Mouse (Mus musculus): ENCODE data around the gene Cdkal1. TPM values are rescaled to one million over a fixed set of nuclear protein-coding genes. Genes with fewer than 3 reads are reported as not detected.

Gene Cdkal1
- total RNA-seq, 2 experiments from 2014 or later = 25.0 to 28.2 TPM

DNA sequence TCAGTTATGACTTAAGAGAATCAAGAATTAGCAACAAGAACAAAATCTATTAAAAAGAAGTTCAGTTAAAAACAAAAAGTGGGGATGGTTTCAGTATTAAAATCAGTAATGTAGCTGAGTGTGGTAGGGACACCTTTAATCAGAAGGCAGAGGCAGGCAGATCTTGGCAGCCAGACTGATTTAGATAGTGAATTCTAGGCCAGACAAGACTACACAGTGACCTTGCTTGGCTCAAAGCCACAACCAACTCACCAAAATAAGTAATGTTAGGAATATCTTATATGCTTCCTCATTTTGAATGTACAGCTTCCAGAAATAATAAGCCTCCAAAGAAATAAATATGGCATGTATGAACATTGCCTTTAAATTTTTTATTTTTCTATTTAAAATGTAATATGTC lies 301.7 kb downstream of the Cdkal1 start:
- no peak for DNase-seq
- intact Hi-C loops (cut with DNase I; ENCODE audit: low total_unique reads) = no loop called here

DNA sequence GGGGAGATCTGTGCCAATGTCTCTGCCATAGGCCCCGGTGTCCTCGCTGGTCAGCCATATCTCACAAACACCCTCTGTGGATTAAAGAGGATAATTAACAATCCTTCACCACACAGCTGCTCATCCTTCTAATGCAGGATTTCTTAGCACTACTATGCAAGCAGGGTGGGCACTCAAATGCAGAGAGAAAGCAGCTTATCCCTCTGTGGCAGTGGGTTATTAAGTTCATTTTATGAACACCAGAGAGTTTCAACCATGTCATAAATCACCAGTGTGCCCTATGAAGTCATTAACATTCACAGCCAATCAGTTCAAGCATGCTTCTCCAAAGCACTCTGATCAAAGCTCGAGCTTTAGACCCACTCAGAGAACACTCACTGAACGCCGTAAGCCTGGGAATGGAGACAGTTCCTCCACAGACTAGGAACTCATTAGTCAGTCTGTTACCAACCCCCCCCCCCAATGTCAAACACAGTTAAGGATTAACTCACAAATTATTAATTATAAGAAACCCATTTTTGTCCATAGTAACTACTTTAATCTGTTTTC lies 303.1 kb downstream of the Cdkal1 start:
- DNase-seq = no peak
- intact Hi-C loops (cut with DNase I; ENCODE audit: low total_unique reads) = no loop called here

DNA sequence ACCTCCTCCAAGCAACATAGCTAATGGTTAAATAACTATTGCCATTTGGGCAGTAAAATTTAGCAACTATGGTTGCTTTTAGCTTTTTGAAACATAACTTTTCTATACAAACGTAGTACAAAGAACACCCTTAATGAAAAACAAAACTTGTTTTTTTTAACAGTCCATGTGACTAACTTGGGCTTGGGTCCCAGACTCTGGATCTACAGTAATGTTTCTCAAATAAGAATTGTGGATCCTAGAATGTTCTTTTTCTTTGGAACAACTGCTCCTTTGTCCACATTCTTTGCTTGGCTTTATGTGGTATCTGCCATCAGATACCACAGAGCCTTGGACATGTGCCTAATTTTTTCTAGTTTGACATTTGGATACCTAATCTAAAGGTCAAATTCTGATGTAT lies 304.6 kb downstream of the Cdkal1 start:
- DNase-seq = no peak
- intact Hi-C loops (cut with DNase I; ENCODE audit: low total_unique reads) = no loop called here

DNA sequence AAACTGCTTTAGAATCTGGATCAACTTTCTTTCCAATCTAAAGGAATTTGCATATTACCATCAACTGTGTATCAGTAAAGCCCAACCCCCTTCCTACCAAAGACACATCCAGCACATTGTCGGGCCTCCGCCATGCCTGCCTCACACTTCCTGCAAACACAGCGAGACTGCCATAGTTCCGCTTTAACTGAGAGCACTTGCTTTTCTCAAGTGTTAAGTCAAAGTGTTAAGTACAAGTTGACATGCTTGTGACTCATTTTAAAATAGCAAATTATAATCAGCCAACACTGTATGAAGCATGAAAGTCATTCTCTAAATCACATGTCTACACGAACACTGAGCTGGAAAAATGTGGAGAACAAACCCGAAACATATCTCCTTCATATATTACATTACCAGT lies 305.3 kb downstream of the Cdkal1 start:
- DNase-seq = no peak
- intact Hi-C loops (cut with DNase I; ENCODE audit: low total_unique reads) = no loop called here

GRCm38 (mm10) chr13:29549761-29550160 lies 305.7 kb downstream of the Cdkal1 start:
- DNase-seq = no peak
- intact Hi-C loops (cut with DNase I; ENCODE audit: low total_unique reads) = no loop called here

DNA sequence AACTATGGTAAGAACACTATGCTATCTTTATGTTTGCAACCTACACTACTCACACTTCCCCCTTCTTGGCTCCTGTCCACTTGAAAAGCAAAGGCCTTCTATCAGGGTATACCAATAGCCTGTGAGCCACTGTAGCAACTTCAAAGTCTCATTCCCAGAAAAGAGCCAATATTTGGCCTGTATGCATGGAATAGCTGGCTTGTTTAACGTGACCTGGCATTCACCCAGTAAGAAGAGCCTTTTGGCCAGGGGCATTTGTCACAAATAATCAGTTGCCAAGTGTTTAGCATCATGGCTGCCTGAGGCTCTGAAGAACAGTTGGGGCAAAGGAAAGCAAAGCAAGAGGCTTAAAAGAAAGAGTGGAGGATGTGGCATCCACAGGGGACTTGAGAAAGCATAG lies 317.6 kb downstream of the Cdkal1 start:
- intact Hi-C loops (cut with DNase I; ENCODE audit: low total_unique reads) = no loop called here
- no peak for DNase-seq

DNA sequence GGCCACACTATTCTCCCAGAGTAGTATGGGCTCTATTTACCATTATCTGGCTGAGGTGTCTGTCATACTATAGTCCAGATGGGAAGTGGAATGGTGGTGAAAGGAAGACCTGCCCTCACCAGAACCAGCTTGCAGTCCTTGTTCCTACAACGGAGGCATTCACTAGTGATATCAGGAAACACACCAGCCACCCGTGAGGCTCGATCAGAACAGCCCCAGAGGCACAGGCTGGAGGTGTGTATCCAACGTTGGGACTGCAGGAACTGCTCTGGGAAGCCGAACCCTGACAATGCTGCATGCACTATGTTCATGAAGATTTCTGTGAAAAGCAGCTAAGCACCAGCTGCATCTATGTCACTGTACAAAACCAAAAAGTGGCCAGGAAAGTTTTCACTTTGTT lies 321.9 kb downstream of the Cdkal1 start:
- intact Hi-C loops (cut with DNase I; ENCODE audit: low total_unique reads) = no loop called here
- no peak for DNase-seq

DNA sequence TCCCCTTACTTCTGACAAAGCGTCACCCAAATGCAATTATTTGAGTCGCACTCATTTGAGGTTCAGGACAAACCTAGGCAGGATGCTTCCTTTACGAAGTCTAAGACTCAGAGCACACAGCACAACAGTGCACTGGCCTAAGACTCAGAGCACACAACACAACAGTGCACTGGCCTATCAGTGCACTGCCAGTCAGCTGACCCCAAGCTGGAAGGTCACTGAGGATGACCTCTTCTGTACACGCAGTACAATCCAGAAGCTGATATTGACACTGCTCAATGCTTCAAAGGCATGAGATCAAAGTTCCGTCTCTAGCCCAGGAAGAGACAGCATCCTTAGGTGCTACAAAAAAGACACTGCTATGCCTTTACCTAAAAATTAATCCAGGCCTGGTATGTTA lies 327.1 kb downstream of the Cdkal1 start:
- no peak for DNase-seq
- intact Hi-C loops (cut with DNase I; ENCODE audit: low total_unique reads) = no loop called here

DNA sequence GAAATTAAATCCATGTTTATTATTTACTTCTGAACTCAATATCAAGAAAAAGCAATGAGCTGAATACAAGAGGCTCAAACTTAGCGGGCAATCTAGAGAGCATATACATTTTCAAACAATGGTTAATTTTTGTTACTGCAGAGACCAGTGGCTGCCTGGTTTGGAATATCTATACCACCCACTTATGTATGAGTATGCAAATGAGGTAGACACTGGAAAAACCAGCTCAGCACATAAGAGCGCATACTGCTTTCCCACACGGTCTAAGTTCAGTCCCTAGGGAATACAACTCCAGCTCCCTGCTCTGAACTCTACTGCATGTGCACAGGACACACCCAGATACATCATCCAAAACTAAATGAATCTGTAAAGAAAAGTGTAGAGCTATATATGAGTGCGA lies 334.2 kb downstream of the Cdkal1 start:
- DNase-seq = no peak
- intact Hi-C loops (cut with DNase I; ENCODE audit: low total_unique reads) = no loop called here

DNA sequence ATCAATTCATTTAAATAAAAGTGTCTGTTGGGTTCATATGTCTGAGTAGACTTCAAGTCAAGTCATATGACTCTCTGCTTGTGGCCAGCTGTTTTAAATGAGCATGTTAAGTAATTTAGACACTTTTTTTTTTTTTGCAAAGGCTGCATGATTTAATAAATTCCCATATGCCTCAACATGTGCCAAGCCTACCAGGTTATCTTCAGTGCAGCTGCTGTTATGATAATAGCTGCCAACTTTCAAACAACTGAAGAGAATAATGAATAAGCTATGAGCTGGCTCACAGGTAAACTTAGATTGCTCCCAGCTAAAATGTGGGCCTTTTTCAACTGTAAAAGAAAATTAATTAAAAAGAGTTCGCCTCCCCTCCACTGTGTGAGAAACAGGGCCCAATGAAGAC lies 341.4 kb downstream of the Cdkal1 start:
- intact Hi-C loops (cut with DNase I; ENCODE audit: low total_unique reads) = no loop called here
- DNase-seq = no peak

GRCm38 (mm10) chr13:29504861-29505568 lies 350.5 kb downstream of the Cdkal1 start:
- intact Hi-C loops (cut with DNase I; ENCODE audit: low total_unique reads) = no loop called here
- no peak for DNase-seq

- intact Hi-C loops (cut with DNase I; ENCODE audit: low total_unique reads) = no loop called here
- no peak for DNase-seq
Observed at GRCm38 (mm10) chr13:29503147-29504044, 352.1 kb downstream of the Cdkal1 start.

DNA sequence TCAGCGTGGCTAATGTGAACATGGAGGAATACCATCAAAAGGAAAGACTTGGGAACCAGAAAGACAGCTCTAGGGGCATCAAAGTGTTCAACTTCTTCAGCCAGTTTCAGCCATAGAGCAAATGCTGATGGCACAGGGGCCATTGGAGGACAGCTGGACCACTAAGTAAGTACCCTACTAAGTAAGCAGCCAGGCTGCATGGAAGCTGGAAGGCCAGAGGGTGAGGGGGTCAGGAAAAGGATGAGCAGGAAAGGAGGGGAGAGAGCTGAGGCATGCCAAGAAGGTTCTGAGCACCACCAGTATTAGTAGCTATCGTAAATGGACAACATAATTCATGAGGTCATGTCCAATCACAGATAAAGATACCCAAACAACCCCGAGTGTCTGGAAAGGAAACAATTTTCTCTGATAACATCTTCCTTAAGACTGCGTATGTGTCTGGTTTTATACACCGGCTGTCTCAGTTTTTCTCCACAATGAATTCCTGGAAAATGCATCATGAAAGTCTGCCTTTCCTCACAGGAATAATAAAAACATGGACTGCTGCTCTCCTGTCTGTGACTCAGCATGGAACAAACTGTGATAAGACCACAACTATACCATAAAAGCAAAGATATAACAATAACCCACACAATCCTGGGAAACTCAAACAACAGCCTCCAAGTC lies 352.9 kb downstream of the Cdkal1 start:
- intact Hi-C loops (cut with DNase I; ENCODE audit: low total_unique reads) = no loop called here
- no peak for DNase-seq

DNA sequence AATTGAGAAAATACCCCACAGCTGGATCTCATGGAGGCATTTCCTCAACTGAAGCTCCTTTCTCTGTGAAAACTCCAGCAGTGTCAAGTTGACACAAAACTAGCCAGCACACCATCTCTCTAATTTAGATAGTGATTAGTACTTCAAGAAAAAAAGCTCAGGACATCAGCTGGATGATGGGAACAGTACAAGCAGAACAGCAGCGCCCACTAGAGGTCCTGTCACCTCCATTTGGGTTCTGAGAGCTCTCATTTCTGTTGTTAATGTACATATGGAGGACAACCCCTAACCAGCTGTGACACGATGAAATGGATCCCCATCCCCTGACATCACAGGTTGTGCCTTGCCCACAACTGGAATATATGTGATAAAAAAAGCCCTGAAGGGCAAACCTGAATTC lies 354.3 kb downstream of the Cdkal1 start:
- intact Hi-C loops (cut with DNase I; ENCODE audit: low total_unique reads) = no loop called here
- DNase-seq = no peak

GRCm38 (mm10) chr13:29499750-29500149 lies 355.7 kb downstream of the Cdkal1 start:
- intact Hi-C loops (cut with DNase I; ENCODE audit: low total_unique reads) = no loop called here
- no peak for DNase-seq

DNA sequence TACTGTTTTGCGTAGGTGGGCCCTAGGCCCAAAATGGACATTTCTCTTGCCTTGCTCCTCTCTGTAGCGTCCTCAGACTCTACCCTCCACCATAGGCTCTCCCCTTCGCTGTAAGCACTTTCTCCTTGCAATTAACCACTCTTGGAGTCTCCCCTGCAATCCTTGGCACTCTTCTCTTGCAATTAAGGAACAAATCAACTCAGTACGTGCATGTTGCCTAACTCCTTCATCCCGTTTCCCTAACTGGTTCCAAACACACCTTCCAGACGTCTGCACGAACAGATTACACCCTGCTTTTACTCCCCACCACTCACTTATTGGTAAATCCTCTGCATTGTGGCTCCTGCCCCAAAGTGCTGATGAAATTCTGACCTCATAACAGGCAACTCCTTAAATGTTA lies 358.2 kb downstream of the Cdkal1 start:
- intact Hi-C loops (cut with DNase I; ENCODE audit: low total_unique reads) = no loop called here
- no peak for DNase-seq

DNA sequence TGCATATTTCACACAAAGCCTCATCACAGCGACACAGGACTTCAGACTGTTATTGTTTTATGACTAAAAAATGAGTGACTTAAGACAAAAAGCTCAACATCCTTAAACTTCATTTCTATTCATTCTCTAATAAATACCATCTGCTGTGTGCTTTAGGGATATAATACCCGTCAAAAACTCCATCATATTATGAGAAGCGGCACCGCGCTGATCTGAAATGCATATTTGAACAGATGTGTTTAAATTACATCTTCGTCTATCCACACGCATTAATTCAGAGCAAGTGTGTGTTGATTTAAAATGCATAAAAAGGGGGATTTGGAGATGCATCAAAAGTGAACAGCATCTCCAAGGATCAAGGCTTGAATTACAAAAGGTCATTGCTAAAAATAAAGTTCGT lies 365.1 kb downstream of the Cdkal1 start:
- intact Hi-C loops (cut with DNase I; ENCODE audit: low total_unique reads) = no loop called here
- no peak for DNase-seq

DNA sequence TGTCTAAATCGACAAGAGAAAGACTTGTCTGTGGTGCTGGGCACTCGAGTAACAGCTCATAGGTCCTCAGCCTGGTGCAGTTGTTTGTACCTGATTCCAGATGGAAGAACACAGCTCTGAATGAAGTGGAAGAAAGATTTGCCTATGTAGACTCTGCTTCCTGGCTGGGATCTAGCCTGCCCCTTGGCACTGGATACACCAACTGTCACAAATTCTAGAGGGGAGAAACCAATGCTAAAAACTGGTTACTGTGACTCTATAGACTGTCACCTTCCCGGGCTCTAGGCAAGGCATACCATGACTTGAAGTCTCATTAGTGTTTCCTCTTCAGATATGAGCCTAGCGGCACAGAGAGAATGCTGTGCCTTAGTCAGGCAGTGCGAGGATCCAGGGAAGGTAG lies 366.0 kb downstream of the Cdkal1 start:
- intact Hi-C loops (cut with DNase I; ENCODE audit: low total_unique reads) = no loop called here
- DNase-seq = no peak

DNA sequence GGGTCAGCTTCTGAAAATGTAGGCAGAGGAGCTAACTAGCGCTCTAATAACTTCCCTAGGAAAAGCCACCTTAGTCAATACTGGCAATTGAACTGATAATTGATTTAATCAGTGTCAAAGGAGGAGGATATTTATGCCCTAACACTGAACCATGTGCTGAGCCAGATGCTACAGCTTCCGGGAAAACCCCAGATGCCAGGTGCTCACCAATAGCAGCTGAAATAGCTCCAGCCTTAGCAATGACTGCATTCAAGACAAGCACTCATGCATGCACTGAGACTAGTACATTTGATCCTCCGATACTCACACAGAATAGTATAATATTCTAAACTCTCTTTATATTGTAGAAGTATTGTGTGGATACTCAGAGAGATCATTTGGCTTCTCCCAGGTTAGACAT lies 368.8 kb downstream of the Cdkal1 start:
- no peak for DNase-seq
- intact Hi-C loops (cut with DNase I; ENCODE audit: low total_unique reads) = no loop called here

DNA sequence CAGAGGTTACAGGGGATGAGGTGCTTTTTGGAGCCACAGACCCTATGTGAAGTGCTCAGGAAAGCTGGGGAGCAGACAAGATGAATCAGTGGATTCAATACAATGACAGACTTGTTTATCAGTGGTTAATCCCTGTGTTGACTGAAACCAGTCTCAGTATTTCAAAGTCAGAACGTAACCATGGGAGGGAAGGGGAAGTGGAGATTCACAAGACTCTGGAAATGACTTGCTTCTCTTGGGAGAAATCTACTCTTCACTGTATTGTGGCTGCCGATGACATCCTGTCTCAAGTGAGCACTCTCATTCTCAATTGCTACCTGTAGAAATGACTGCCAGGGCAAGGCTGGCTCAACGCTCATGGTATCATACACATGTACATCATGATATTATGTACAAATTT lies 371.5 kb downstream of the Cdkal1 start:
- DNase-seq = no peak
- intact Hi-C loops (cut with DNase I; ENCODE audit: low total_unique reads) = no loop called here

All from gastrocnemius, postnatal 14 days (tissue).